Mouse (Mus musculus) liver, postnatal 0 days (tissue): ENCODE results near the gene Nolc1.

Experiments used
- CTCF ChIP-seq: sonication (generic); IDR thresholded peaks from 2 replicates; pipeline ENCODE4 v1.5.1; 2016; ENCODE audit warnings: antibody characterized with exemption, low read depth
- EP300 ChIP-seq: IDR thresholded peaks from 2 replicates; pipeline ENCODE4 v1.6.1; 2016; ENCODE audit warnings: antibody characterized with exemption, low read depth, mild to moderate bottlenecking

DNA sequence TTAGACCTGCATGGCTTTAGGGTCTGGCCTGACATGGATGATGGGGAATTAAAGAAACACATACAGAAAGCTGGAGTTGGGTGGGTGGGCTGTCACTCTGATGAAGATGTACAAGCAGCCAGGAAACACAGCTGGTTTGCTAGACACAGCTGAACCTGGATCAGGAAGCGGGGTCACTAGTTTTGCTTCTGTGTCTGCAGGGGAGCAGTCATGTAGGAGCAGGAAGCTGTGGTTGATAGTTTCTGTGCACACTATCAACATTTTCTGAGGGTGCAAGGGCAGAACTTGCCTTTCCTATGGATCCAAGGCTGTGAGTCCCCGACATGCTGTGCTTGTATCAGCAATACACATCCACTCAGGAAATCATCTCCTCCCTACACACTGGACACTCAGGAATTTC lies 25.2 kb upstream of the Nolc1 start:
- TF ChIP-seq CTCF, result no peak
- no peak for TF ChIP-seq EP300
